Mouse (Mus musculus) liver, embryonic 15.5 days (tissue): ENCODE results near the gene Nup133. TPM values are rescaled to one million over a fixed set of nuclear protein-coding genes. Genes with fewer than 3 reads are reported as not detected.
A peak's percentile ranks its signal among the peaks of the same experiment; 100 is the strongest.

Experiments used
- ATAC-seq: fragments of 200-750 bp; cut with Nextera tagmentation; 2 replicates; pipeline ENCODE4 v1.8.0; 2017; ENCODE audit warnings: moderate number of reproducible peaks, mild to moderate bottlenecking, moderate library complexity; ENCODE audit not compliant: insufficient read depth
- H3K27ac ChIP-seq: fragments of 300-500 bp; sonication (generic); replicated peaks from 2 replicates; pipeline ENCODE4 v1.5.1; 2015; ENCODE audit warnings: mild to moderate bottlenecking, inconsistent platforms
- H3K27me3 ChIP-seq: fragments of 300-500 bp; sonication (generic); 2 replicates; pipeline ENCODE4 v1.6.1; 2015; ENCODE audit warnings: mild to moderate bottlenecking, inconsistent platforms
- H3K36me3 ChIP-seq: fragments of 300-500 bp; sonication (generic); replicated peaks from 2 replicates; pipeline ENCODE4 v1.6.1; 2015; ENCODE audit warnings: moderate library complexity, mild to moderate bottlenecking, inconsistent platforms
- H3K4me1 ChIP-seq: fragments of 300-500 bp; sonication (generic); replicated peaks from 2 replicates; pipeline ENCODE4 v1.6.1; 2015; ENCODE audit warnings: inconsistent platforms
- H3K4me2 ChIP-seq: fragments of 300-500 bp; sonication (generic); 2 replicates; pipeline ENCODE4 v1.6.1; 2015; ENCODE audit warnings: moderate library complexity, mild to moderate bottlenecking, inconsistent platforms
- H3K4me3 ChIP-seq: fragments of 300-500 bp; sonication (generic); replicated peaks from 2 replicates; pipeline ENCODE4 v1.5.1; 2015; ENCODE audit warnings: mild to moderate bottlenecking, inconsistent platforms
- H3K9ac ChIP-seq: fragments of 300-500 bp; sonication (generic); 2 replicates; pipeline ENCODE4 v1.6.1; 2015; ENCODE audit warnings: moderate library complexity, mild to moderate bottlenecking, inconsistent platforms
- H3K9me3 ChIP-seq: fragments of 300-500 bp; sonication (generic); replicated peaks from 2 replicates; pipeline ENCODE4 v1.6.1; 2016; ENCODE audit warnings: inconsistent platforms
- WGBS: fragments of 180-500 bp; shearing (Covaris S2); methylation state at CpG from one replicate; pipeline ENCODE4 v1.1.7; 2015; ENCODE audit warnings: mixed read lengths; ENCODE audit not compliant: insufficient replicate concordance; 5-methylcytosine and 5-hydroxymethylcytosine counted together
- polyA plus RNA-seq: library from polyadenylated mRNA; unstranded; fragments of >200 nt; fragmentation: Nextera tagmentation; extraction: Ambion mirVana; gene quantifications from 2 replicates; pipeline ENCODE4 v1.2.1, GENCODE M21; 2015

The Nup133 gene
- polyA plus RNA-seq, 1 experiment from 2014 or later, result 19.2 TPM

DNA sequence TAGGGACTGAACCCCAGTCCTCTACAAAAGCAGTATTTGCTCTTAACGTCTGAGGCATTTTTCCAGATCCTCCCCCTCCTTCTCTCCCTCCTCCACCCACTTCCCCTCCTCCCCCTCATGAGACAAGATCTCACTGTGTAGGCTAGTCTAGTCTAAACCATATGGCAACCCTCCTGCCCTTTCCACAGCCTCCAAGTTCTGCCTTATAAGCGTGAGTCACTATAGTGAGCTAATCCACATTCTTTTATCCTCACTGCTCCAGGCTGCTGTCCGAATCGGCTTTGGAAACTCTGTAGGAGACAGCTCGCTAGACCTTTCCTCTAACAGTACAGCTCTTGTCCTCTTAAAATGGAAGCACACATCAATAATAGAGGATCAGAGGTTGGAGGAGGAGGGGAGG is 82.1 kb downstream of the Nup133 start:
- no peaks in the 10 kb centered on the region for H3K36me3 ChIP-seq
- H3K4me3 ChIP-seq, result no peak overlapping the region
- H3K9me3 ChIP-seq, result no peaks in the 10 kb centered on the region
- no peak overlapping the region for H3K27ac ChIP-seq
- no peak overlapping the region for H3K9ac ChIP-seq
- peaks cover 45% of the 10 kb centered on the region for H3K27me3 ChIP-seq
- H3K4me2 ChIP-seq, result no peak overlapping the region
- no peak for ATAC-seq
- no peaks in the 10 kb centered on the region for H3K4me1 ChIP-seq
- 39% methylated on average over 5 of the region's 5 CpGs for WGBS

DNA sequence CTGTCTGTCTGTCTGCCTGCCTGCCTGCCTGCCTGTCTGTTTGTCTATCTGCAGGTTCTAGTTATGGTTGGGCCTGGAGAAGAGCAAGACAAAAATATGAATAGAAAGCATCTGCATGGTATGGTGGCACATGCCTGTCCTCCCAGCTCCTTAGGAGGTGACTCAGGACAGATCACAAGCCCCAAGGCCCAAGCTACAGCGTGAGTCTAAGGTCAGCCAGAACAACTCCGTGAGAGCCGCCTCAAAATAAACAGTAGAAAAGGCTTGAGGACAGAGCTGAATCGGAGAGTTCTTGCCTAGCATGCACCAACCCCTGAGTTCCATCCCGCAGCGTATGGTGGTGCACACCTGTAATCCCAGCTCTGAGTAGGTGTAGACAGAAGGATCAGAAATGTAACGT is 83.3 kb downstream of the Nup133 start:
- WGBS, result 61% methylated on average over 7 of the region's 7 CpGs
- no peak overlapping the region for H3K4me3 ChIP-seq
- H3K4me2 ChIP-seq, result no peak overlapping the region
- no peaks in the 10 kb centered on the region for H3K4me1 ChIP-seq
- ATAC-seq, result no peak
- H3K27ac ChIP-seq, result no peak overlapping the region
- H3K9me3 ChIP-seq, result no peaks in the 10 kb centered on the region
- H3K9ac ChIP-seq, result no peak overlapping the region
- H3K36me3 ChIP-seq, result no peaks in the 10 kb centered on the region
- peaks cover 55% of the 10 kb centered on the region for H3K27me3 ChIP-seq

DNA sequence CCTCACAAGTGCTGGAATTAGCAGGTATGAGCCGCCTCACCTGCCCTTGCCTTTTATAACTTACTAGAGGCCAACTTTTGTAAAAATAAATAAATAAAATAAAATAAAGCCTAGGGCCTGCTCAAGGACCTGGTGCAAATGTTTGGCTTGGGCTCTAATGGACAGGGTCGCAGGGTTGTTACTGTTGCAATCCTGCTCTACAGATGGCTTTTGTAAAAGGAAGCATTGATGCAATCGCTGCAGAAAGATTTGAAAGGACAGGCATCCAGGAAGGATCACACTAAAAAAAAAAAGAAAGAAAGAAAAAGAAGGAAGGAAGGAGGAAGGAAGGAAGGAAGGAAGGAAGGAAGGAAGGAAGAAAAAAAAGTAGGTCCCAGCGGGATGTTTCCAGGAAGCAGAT is 88.7 kb downstream of the Nup133 start:
- Histone ChIP-seq H3K27me3 (peaks cover 53% of the 10 kb centered on the region), H3K9ac (no peak overlapping the region), H3K9me3 (no peaks in the 10 kb centered on the region), H3K4me3 (peak overlapping the region; percentile 84), H3K4me1 (peaks cover 25% of the 10 kb centered on the region), H3K4me2 (peak overlapping the region; percentile 91), H3K27ac (no peak overlapping the region), H3K36me3 (no peaks in the 10 kb centered on the region)
- WGBS, result 56% methylated on average over 4 of the region's 4 CpGs
- ATAC-seq, result no peak

DNA sequence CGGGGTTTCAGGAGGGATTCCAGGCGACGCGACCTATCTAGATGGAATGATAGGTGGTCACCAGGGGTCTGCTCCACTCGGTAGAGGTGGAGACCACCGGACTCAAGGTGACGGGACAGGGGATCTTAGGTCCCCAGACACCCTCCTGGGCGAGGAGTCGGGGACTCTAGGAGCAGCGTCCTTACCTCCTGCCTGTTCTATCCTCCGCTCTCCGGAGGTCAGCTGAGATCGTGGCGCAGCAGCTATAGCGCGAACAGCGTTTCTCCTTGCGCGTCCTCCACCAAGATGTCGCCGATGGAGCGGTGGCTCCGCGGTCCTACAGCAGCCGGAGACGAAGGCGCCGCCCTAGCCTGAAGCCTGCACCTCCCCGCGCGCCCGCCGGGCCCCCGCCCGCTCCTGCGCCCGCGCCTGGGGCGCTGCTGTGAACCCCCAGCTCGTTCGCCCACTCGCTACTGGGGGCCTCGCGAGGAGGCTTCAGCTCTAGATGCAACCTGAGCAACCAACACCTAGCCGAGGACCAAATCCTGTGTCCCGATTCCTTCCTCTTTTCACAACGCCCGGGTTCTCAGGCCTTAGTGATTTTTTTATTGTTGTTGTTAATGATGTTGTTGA is 89.3 kb downstream of the Nup133 start, which contains the start of gene Ccsap:
Gene Ccsap (minus strand): TSS at position 562 of the 612 bp plus-strand sequence.
- 1% methylated on average over 48 of the region's 48 CpGs for WGBS
- Histone ChIP-seq H3K4me2 (peak within 1 kb of the TSS; percentile 91), H3K27me3 (peaks cover 48% of the 10 kb centered on the region), H3K4me1 (peaks cover 29% of the 10 kb centered on the region), H3K9ac (peak within 1 kb of the TSS; percentile 92), H3K36me3 (no peaks in the 10 kb centered on the region), H3K9me3 (no peaks in the 10 kb centered on the region), H3K4me3 (peak within 1 kb of the TSS; percentile 84), H3K27ac (peak within 1 kb of the TSS; percentile 91)
- ATAC-seq, result peak; percentile 65

DNA sequence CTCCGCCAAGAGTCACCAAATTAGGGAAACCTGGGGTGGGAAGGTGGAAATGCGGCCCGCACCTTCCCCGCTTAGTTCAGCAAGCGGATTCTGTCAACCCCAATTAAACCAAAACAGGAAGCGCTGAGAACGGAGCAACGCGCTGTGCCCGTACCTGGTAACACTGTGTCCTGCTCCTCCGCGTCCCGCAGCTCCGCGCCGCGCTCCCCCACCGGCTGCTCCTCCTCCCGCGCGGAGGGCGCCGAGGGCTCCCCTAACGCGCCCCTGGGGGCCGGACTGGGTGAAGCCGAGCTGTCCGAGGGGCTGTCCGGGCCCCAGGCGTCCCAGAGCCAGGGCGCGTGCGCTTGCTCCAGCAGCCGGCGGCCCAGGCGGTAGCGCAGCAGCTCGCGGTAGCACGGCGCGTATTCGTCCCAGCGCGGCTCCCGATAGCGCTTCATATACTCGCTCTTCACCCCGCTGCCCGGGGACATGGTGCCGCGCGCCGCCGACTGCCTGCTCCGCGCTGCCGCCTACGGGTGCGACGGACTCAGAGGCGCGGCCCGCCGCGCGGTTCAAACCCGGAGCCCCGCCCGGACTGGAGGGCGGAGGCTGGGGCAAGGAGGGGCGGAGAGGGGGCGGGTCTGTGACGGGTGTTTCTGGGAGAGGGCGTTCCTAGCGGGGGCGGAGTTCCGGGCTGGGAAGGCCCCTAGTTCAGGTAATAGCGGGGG is 90.0 kb downstream of the Nup133 start:
- Histone ChIP-seq H3K9me3 (no peaks in the 10 kb centered on the region), H3K27ac (peak overlapping the region; percentile 91), H3K9ac (peak overlapping the region; percentile 92), H3K36me3 (no peaks in the 10 kb centered on the region), H3K4me1 (peaks cover 32% of the 10 kb centered on the region), H3K4me3 (peak overlapping the region; percentile 84), H3K4me2 (peak overlapping the region; percentile 91), H3K27me3 (peaks cover 42% of the 10 kb centered on the region)
- WGBS, result under 1% methylated on average over 79 of the region's 79 CpGs
- ATAC-seq, result peak; percentile 97

DNA sequence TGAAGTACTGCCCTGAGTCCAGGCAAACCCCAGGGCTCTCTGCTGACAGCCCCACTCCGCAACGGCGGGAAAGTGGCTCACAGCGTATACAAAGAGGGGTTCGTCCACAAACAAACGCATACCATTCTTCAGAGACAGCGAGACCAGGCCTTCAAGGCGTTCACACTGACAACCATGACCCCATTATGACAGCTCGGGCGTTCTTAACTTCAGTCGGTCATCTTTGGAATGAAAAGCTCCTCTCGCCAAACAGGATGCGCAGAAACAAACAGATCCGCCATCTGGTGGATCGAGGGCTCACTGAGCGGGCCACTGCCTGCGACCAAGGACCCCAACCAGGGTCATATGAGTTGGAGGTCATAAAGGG is 90.5 kb downstream of the Nup133 start:
- no peaks in the 10 kb centered on the region for H3K36me3 ChIP-seq
- peak overlapping the region; percentile 92 for H3K9ac ChIP-seq
- no peaks in the 10 kb centered on the region for H3K9me3 ChIP-seq
- peak; percentile 5 for ATAC-seq
- H3K27ac ChIP-seq, result peak overlapping the region; percentile 91
- peak overlapping the region; percentile 84 for H3K4me3 ChIP-seq
- peaks cover 38% of the 10 kb centered on the region for H3K27me3 ChIP-seq
- 1% methylated on average over 17 of the region's 17 CpGs for WGBS
- peaks cover 32% of the 10 kb centered on the region for H3K4me1 ChIP-seq
- H3K4me2 ChIP-seq, result peak overlapping the region; percentile 91

DNA sequence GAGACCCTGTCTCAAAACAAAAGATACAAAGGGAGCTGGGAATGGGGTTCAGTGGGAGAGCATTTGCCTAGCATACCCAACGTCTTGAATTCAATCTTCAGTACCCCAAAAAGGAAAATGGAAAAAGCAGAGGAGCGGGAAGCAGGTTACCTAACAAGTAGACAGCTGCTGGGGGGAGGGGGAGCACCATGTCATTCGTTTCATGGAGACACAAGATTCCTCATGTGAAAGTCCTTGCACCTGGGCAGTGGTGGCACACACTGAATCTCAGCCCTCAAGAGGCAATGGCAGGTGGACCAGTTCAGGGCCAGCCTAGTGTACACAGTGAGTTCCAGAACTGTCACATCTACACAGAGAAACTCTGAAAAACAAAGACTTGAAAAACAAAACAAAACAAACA is 91.7 kb downstream of the Nup133 start:
- Histone ChIP-seq H3K4me1 (peaks cover 32% of the 10 kb centered on the region), H3K9me3 (no peaks in the 10 kb centered on the region), H3K27me3 (peaks cover 26% of the 10 kb centered on the region), H3K36me3 (no peaks in the 10 kb centered on the region), H3K4me3 (peak overlapping the region; percentile 84), H3K27ac (no peak overlapping the region), H3K4me2 (peak overlapping the region; percentile 91), H3K9ac (no peak overlapping the region)
- 70% methylated on average over 3 of the region's 3 CpGs for WGBS
- ATAC-seq, result no peak

DNA sequence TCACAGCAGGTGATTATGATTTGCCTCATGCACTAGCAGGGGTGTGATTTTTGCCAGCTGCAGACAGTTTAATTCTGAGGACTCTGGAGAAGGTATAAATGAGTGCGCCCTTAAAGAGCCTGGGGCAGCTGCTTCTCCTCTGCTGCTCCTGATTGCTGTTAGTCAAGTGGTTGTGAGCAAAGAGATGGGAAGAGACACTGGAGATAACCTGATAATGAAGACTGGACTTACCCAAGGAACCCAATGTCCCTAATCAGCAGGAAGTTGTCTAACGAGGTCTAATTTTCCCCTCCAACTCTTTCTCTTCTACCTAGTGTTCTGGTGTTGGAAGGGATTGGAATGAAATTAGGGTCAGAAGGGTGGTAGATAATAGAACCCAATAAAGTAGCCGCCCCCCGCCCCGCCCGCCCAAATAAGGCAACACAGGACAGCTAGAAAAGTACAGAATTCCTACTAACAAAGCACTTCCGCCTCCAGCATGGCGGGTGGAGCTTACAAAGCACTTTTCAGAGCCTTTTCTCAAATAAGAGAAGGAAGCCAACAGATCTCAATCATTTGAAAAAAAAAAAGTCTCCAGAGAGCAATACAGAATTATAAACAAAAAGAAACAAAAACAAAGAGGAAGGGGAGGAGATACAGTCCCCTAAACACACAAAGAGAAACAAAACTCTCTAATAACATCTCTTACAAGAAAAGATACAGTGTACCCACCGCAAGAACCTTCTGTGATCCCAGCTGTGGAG is 94.2 kb downstream of the Nup133 start:
- H3K4me3 ChIP-seq, result no peak overlapping the region
- H3K9ac ChIP-seq, result no peak overlapping the region
- H3K36me3 ChIP-seq, result no peaks in the 10 kb centered on the region
- H3K27me3 ChIP-seq, result peaks cover 3% of the 10 kb centered on the region
- no peaks in the 10 kb centered on the region for H3K9me3 ChIP-seq
- no peak overlapping the region for H3K4me2 ChIP-seq
- 70% methylated on average over 9 of the region's 9 CpGs for WGBS
- peaks cover 28% of the 10 kb centered on the region for H3K4me1 ChIP-seq
- ATAC-seq, result no peak
- H3K27ac ChIP-seq, result no peak overlapping the region

DNA sequence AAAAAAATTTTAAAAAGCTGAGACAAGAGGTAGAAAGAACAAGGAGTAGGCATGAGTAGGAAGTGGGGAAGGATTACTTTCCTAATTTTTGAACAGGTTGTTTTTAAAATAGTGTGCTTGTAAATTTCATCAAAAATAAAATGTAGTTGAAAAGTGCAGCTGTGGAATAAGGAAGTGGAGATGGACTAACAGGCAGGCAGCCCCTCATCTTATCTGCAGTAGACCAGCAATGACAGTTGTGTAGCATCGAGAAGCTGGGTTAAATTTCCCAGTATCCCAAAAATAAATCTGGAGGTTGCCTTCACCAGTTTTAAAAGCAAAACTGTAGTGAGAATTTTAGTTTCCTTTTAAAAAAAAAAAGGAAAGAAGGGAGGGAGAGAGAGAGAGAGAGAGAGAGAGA is 94.8 kb downstream of the Nup133 start:
- no peak overlapping the region for H3K9ac ChIP-seq
- no peak overlapping the region for H3K27ac ChIP-seq
- H3K9me3 ChIP-seq, result no peaks in the 10 kb centered on the region
- H3K36me3 ChIP-seq, result no peaks in the 10 kb centered on the region
- H3K4me1 ChIP-seq, result peaks cover 23% of the 10 kb centered on the region
- no peaks in the 10 kb centered on the region for H3K27me3 ChIP-seq
- no peak overlapping the region for H3K4me2 ChIP-seq
- 24% methylated on average over 1 of the region's 1 CpGs for WGBS
- ATAC-seq, result no peak
- no peak overlapping the region for H3K4me3 ChIP-seq

- Histone ChIP-seq H3K27me3 (no peaks in the 10 kb centered on the region), H3K4me3 (no peak overlapping the region), H3K9me3 (no peaks in the 10 kb centered on the region), H3K27ac (no peak overlapping the region), H3K36me3 (no peaks in the 10 kb centered on the region), H3K4me1 (peaks cover 8% of the 10 kb centered on the region), H3K9ac (no peak overlapping the region), H3K4me2 (no peak overlapping the region)
- WGBS, result 49% methylated on average over 5 of the region's 5 CpGs
- no peak for ATAC-seq
Observed at GRCm38 (mm10) chr8:123851590-123851989, 97.5 kb downstream of the Nup133 start.

DNA sequence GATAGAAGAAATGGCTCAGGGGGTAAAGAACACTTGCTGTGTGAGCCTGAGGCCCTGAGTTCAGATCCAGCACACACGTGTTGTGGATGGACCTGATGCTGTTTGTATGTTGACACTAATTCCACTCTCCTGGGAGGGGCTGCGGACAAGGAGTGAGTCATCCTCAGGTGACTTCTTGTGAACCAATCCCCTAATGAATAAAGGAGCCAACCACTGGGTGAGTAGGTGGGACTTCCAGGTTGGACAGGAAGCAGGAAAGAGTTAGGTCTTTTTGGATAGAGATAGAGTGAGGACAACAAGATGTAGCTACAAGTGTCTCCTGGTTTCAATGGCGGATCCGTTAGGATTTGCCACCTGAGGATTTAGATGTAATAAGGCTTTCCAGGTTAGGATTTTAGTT is 99.7 kb downstream of the Nup133 start:
- Histone ChIP-seq H3K27ac (no peak overlapping the region), H3K4me1 (0 out of 2 replicates have a peak, but pooled peaks cover 10% of the 10 kb centered on the region), H3K9me3 (no peaks in the 10 kb centered on the region), H3K9ac (no peak overlapping the region), H3K4me3 (no peak overlapping the region), H3K36me3 (peaks cover 9% of the 10 kb centered on the region), H3K4me2 (no peak overlapping the region), H3K27me3 (no peaks in the 10 kb centered on the region)
- WGBS, result 76% methylated on average over 4 of the region's 4 CpGs
- ATAC-seq, result no peak
